Mouse (Mus musculus): Measurements from ENCODE around the gene Svep1.

Svep1 gene

DNA sequence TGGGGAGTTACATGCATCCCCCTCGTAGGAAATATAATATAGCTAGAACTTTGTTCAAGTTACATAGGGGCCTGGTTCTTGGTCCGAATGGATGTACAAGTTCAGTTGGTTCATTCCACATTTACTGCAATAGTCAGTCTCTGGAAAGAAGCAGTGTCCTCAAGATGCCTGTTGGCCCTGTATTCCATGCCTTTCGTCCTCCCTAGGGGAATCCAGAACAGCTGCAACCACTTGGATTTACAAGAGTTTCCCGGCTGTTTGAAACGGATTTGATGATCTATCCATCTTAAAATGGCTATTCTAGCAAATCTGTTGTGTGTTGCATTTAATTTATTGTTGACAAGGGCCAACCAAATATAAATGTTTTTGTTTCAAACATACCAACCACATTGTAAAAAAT is 36.2 kb downstream of the Svep1 start:
- DNase-seq (ENCODE audit: low spot score in 2 of 2), result no peak

DNA sequence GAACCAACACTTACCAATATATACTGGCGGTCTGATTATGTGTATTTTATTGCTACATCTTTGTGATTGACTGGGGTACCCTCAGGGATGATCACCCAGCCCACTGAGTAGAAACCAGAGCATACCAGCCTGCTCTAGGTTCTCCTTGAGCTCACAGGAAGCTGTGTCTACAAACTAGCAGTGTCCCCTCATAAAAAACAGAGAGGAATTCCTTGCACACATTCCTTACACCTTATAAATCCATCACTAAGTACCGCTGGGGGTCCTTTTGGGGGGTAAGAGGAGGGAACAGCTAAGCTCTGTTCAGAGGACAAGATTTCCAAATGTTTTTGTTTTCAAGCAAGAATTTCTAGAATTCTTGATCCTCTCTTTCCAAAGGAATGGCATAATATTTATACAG is 36.7 kb downstream of the Svep1 start:
- DNase-seq (ENCODE audit: low spot score in 2 of 2), result no peak

DNA sequence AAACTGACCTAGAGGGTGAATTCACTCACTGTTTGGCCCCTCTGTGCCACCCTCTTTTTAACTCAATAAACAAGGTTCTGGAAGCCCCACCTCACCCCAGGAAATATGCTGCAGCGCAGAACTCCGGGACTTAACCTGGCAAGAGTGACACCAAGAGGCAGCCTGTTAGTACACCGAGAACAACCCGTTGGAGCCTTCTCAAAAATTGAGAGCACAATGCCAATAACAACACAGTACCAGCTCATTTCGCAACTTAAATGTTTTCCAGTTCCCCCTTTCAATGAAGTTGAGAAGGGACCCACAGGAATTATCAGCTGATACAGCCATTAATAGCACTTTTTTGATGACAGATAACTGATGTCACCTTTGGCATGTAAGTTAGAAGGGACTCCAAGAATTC is 38.3 kb downstream of the Svep1 start:
- no peak for DNase-seq (ENCODE audit: low spot score in 2 of 2)

DNA sequence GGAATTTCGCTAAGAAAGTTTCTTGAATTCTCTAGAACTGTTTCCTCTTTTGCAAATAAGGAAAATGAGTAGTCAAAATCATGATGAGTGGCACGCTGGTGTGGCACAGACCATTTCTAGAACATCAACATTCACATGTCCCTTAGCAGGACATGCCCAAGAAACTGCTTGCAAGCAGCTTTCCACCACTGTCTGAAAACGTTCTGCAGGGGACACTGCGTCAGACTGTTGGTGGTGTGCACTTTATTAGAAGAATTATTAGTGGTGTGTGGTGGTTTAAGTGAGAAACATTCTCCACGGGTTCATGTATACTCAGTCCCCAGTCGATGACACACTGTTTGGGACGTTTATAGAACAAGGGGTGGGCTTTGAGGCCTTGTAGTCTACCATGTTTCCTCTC is 40.9 kb downstream of the Svep1 start:
- DNase-seq (ENCODE audit: low spot score in 2 of 2), result no peak

DNA sequence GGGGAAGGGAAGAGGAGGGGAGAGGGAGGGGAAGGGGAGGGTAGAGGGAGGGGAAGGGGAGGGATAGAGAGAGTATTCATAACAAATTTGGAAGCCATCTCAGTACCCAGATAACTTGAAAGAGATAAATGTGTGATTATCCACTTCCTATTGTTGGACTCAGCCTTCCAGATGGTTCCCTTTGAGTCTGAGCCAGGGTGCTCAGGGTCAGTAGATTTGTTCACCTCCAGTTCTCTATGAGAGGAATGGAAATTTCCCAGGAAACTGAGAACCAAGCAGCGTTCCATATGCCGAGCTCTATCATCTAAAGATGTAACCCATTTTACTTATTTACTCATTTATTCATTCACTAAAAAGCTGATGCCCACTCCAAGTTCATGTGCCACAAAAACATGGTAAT is 44.8 kb downstream of the Svep1 start:
- no peak for DNase-seq (ENCODE audit: low spot score in 2 of 2)

DNA sequence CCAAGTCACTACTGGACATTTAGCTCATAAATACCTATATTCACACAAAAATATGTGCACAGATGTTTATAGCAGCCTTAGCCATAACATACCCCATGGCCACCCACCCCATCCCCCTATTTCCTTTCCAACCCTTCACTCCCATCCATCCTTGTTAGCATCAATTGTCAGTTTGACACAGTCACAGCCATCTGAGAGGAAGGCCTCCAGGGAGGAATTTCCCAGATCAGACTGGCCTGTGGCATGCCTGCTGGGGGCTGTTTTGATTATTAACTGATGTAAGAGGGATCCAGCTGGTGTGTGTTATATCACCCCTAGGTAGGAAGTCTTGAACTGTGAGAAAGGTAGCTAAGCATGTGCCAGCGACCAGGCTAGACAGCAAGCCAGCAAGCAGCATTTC is 47.1 kb downstream of the Svep1 start:
- no peak for DNase-seq (ENCODE audit: low spot score in 2 of 2)

DNA sequence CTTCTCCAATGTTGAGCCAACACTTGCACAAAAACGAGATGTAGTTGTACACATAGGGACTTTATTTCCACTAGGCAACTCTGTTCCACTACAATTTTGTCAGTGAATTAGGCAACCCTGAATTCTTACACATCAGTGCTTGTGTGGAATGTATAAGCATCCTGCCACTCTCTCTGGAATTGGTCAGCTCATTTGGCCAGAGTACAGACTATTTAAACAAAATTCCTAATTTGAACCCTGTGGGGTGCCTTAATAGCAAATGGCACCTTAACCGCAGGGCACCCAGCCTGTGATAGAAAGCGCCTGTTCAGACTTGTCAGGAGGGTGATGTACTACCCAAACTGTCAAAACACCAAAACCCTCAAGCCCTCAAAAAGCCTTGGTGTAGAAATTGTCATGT is 56.4 kb downstream of the Svep1 start:
- DNase-seq (ENCODE audit: low spot score in 2 of 2), result no peak

DNA sequence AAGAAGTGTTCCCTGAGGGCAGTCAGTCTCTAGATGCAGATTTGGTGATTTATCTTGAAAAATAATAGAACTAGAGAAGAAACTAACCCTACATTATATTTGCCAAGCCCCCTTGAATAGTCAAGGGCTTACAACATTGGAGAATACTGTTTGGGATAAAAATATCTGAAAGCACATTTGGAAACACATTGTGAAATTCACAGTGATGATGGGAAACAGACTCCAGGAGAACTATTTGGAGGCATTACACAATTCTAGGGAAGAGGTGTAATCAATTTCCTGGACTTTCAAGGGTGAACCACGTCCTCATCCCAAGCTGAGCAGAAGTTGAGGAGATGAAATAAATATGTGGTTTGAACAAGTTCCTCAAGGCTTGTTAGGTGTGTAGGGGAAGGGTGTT is 57.5 kb downstream of the Svep1 start:
- DNase-seq (ENCODE audit: low spot score in 2 of 2), result no peak

DNA sequence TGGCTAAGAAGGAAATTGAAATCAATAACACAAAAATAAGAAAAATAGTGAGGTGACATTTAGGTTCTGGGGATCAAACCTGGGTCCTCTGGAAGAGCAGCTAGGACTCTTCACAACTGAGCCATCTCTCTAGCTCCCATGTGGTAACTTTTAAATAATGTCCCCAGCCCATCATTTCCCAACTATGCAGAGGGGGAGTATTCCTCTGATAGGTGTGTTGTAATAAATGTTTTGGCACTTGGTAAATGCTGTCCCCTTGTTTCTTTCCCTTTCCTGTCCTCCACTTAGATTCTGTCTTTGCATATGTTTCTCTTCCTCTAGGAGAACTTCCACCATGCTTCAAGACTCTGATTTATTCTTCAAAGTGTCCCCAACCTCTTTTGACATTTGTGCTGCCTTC is 58.1 kb downstream of the Svep1 start:
- DNase-seq (ENCODE audit: low spot score in 2 of 2), result no peak

DNA sequence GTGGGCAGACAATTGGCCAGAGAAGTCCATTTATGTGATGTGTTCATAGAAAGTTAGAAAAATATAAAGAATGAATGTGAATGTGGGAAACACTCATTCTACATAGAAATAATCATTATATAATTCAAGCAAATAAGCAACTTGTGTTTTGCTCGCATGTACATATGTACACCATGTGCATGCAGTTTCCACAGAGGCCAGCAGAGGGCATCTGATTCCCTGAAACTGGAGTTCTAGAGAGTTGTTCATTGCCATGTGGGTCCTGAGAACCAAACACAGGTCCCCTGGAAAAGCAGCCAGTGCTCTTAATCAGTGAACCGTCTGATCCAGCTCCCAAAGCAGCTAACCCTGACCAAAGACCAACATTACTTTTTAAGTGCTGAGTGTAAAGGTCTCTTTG is 60.0 kb downstream of the Svep1 start:
- DNase-seq (ENCODE audit: low spot score in 2 of 2), result no peak

DNA sequence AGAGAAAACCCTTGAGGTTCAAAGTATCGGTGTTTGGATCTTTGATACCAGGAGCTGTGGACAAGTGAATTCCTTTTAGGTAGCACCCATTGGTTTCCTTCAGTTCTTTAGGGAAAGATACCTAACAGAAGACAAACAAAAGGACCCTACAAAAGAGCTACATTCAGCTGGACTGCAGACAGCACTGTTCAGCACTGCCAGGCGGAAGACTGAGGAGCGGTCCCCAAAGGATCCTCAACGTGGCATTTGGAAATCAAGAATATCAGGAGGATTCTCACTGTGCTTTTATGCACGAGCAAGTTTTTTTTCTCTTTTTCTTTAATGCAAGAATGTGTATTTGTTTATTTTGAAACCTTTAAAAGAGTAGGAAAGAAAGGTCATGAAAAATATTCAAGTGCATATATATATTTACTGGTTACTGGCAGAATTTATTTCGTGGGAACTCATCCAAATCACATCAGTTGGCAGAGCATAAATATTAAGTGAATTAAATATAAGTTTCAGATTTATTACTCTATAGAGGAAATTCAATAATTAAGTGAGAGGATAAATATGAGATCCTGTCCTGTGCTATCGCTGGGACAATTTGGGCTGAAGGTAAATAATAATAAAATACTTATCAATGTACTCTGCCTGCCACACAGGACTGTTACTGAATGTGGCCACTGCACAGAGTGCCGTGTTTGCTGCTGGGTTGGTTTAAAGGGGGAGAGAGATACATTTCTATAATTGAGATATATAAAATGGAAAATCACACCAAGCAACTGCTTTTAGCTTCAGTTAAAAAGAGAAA is 66.7 kb downstream of the Svep1 start:
- no peak for DNase-seq (ENCODE audit: low spot score in 2 of 2)

DNA sequence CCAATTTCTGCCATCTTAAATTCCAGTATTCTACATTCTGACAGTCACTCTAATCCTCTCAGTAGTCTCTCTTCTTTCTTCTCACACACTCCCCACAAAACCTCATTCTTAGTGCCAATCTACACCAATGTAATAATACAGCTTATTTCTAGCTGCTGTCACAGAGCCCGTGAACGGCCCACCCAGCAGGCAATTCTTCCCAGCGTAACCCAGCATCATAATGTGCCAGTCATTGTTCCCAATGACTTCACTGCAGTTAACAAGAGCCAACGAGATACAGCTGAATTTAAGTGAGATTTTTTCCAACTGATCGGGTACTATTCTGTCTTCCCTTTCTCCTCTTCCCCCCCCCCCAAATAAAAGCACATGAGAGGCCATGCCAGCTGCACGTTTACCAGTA is 67.4 kb downstream of the Svep1 start:
- DNase-seq (ENCODE audit: low spot score in 2 of 2), result no peak

DNA sequence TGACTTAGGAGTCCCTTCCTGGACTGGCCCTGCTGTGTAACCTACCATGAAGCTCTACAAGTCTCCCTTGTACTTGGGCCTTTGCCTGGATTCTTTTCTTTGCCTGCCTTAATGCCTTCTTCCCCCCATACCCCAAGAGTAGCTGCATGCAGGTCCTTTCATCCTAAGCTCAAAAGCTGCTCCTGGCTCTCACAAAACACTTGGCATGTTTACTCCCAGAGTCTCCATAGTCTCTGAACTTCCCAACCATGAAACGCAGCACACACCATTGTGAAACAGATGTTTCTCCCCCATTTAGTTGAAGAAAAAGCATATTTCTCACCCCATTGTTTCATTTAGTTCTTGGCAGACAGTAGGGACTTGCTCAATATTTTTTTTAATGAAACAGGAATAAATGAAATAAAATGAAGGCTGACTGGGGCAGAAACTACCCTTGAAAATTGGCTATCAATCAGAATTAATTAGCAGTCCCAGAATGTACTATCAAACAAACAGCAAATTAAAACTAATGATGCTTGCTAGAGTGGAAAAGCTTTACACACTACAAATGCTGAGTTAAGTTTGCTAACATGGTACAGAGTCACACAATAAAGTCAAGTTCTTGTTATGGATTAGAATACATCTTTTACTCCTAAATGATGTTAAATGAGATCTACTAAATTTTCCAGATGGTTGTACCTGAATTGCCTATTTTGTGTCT is 72.9 kb downstream of the Svep1 start:
- DNase-seq (ENCODE audit: low spot score in 2 of 2), result no peak

DNA sequence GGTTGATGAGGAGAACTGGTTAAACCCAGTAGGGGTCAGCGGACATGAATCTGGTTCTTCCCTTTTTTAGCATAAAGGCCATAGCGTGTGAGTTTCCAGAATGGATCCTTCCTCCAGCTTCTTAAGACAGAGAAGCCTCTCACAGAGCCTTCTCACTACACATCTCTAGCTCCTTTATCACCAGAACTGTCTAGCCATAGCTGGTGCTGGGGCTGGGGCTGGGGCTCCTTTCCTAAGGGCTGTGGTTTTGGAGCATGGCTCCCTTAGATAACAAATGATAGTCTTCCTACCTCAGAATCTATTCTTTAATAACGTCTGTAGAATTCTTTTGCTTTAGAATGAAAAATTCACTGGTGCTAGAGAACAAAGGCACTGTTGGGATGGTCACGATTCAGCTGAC is 76.8 kb downstream of the Svep1 start:
- no peak for DNase-seq (ENCODE audit: low spot score in 2 of 2)

DNA sequence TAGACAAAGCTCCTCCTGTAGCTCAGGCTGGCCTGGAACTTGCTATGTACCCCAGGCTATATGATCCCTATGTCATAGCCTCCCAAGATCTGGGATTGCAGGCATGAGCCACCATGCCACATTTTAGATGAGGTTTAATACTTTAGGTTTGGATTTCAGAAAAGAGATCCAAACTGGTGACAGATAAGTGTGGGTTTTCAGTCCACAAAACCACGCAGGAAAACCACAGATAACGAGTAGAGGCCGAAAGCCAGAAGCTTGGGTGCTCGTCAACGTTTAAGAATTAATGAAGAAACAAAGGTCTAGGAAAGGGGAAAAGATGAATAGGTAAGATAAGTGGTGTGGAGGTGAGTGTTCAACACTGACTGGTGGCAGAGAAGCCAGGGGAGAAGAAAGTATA is 79.6 kb downstream of the Svep1 start:
- no peak for DNase-seq (ENCODE audit: low spot score in 2 of 2)

DNA sequence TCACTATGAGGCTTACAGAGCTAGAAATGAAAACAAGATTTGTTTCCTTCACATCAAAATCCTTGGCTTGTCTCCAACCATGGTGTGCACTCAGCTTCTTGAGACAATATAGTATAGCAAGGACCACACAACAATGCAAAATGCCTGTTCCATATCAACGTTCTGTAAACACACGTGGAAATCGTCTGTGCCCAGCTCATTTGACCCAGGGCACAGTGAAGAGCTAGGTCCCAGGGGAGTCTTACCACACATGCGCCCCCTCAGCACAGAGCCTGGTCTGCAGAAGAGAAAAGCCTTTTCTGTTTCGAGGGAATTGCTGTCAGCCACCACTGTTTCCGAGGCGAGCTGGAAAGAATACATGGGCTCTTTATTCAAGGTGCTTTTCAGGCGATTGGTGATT is 91.2 kb downstream of the Svep1 start:
- DNase-seq (ENCODE audit: low spot score in 2 of 2), result no peak

DNA sequence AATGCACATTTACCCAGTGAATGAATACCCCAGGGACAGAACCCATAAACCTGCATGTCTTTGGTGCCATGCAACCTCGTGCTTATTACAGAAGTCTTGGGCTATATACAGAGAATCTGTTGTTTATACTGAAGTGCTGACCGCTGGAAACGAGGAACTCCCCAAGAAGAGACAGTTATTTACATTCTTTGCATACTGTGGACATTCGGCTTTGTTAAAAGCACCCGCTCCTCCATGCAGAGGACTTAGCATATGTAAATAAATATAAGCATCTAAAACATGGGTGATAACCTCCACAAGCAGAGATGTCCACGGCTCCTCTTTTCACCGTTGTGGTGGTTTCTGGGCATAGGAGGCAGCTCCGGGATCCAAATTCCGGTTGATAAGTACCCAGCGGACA is 95.7 kb downstream of the Svep1 start:
- no peak for DNase-seq (ENCODE audit: low spot score in 2 of 2)

DNA sequence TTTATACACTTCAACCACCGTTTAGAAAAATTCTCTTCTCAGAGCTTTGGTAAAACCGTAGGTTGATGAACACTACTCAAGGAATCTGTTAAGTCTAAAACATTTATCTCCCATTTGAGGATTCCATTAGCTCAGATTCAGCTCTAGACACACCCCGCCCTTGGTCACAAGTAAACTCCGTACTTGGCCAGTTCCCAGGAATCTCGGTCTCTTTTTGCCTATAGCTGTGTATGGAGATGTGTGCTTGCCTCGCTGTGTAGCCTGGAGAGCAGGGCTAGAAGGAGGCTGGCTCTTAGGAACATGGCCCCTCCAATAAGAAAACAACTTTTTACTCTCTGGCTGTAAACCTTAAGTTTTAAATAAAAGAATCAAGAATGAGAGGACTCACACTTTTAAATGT is 96.9 kb downstream of the Svep1 start:
- no peak for DNase-seq (ENCODE audit: low spot score in 2 of 2)

DNA sequence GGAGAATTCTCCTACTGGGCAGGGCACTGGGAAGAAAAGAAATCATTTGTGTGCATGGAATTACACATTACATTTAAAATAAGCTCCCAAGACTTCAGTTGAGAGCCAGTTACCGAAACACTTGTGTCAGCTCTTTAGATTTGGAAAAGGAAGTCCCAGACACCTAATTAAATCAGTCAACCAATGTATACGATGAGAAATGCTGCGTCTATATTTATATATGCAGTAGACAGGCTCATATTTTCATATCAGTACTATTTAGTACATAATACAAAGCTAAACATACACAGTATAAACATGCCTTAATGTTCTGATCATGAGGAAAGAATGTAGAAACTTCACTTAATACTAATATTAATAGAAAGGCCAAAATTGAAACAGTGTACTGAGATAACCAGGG is 98.3 kb downstream of the Svep1 start:
- DNase-seq (ENCODE audit: low spot score in 2 of 2), result no peak

DNA sequence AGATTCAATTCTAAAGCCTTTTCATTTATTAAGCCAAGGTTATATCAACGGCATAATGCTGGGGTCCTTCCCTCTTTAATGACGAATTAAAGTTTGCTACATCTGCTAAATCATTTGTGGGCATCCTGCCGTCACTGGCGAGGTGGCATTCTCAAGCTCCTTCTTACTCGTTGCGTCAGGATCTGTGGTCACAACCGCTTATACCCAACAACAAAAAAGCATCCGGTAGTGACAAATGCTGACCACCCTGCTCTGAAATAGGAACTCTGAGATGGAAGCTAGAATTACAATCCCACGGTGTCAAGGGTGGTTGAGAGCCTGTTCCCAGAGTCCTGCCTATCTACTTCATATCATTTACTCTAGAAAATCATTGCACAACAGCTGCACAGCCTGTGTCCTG is 108.9 kb downstream of the Svep1 start:
- no peak for DNase-seq (ENCODE audit: low spot score in 2 of 2)

DNA sequence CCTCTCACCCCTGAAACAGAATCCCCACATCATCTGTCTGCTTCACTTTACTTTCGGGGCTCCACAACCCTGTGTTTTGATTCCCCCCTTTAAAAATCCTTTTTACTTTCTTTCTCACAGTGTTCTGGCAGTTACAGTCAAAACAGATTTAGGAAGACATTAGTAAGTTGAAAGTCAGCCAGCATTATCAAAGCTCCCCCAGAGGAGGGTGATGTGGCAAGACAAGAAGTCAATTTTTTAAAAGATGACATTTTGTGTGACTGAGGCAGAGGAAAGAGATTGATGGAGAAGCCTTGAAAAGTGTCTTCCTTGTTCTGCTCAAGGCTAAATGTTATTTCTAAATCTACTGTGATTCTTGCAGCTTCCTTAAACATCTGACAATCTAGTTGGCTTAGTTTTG is 119.9 kb downstream of the Svep1 start:
- DNase-seq (ENCODE audit: low spot score in 2 of 2), result no peak

DNA sequence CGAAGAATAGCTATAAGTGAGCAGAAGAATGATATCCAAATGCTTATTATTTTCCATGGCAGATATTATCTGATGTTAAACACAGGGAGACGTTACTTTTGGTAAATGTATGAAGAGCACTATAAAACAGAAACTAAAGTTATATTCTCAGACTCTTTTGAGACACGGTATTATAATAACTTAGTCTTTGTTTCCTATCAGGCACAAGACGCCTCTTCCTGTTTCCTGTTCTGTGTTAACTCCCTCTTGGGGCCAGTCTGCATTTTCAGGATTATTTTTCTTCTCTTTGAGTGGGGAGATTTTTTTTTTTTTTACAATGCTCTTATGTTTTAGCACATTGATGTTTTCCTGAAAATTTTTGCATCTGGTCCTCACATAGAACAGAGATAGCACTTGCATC is 120.5 kb downstream of the Svep1 start:
- DNase-seq (ENCODE audit: low spot score in 2 of 2), result no peak

DNA sequence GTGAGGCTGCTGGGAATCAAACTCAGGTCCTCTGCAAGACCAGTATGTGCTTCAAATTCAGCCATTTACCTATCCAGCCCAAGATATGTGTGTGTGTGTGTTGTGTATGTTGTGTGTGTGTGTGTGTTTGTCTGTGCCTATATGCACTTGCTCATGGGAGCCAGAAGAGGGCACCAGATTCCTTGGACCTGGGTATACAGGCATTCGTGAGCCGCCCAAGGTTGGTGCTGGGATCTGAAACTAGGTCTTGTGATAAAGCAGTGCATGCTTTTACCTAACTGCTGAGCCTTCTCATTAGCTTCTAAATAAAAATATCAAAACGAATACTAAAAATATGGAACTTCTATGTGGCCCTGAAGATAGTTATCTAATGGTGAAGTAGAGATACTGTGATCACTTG is 121.3 kb downstream of the Svep1 start:
- DNase-seq (ENCODE audit: low spot score in 2 of 2), result no peak

DNA sequence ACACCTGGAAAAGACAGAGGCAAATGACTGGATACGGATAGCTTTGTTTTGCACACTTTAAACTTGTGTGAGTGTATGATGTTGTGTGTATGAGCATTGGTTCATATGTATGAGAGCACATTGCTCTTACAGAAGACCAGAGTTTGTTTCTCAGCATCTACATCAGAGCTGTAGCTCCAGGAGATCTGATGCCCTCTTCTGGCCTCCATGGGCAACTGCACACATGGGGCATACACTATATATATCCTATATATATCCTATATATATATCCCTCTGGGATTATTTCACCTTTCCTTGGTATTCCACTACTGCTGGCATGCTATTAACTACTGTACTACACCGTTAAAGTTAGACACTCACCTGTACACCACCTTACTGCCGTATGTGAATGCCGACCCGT is 122.5 kb downstream of the Svep1 start:
- no peak for DNase-seq (ENCODE audit: low spot score in 2 of 2)

Measured in urinary bladder, postnatal 4 days (tissue).